Mouse (Mus musculus) neural tube, embryonic 12.5 days (tissue): ENCODE results near the gene Tbx5. TPM values are rescaled to one million over a fixed set of nuclear protein-coding genes. Genes with fewer than 3 reads are reported as not detected.

Source experiments
- ATAC-seq: fragments of 200-750 bp; cut with Nextera tagmentation; 2 replicates; pipeline ENCODE4 v1.8.0; 2017; ENCODE audit warnings: low read depth, mild to moderate bottlenecking, moderate TSS enrichment, moderate library complexity; ENCODE audit not compliant: low FRiP score
- H3K27ac ChIP-seq: fragments of 300-500 bp; sonication (generic); 2 replicates; pipeline ENCODE4 v1.5.1; 2016
- H3K27me3 ChIP-seq: fragments of 300-500 bp; sonication (generic); replicated peaks from 2 replicates; pipeline ENCODE4 v1.6.1; 2016; ENCODE audit warnings: mild to moderate bottlenecking
- H3K36me3 ChIP-seq: fragments of 300-500 bp; sonication (generic); 2 replicates; pipeline ENCODE4 v1.6.1; 2016; ENCODE audit warnings: mild to moderate bottlenecking
- H3K4me1 ChIP-seq: fragments of 300-500 bp; sonication (generic); 2 replicates; pipeline ENCODE4 v1.6.1; 2016
- H3K4me2 ChIP-seq: fragments of 300-500 bp; sonication (generic); replicated peaks from 2 replicates; pipeline ENCODE4 v1.6.1; 2016; ENCODE audit warnings: mild to moderate bottlenecking
- H3K4me3 ChIP-seq: fragments of 300-500 bp; sonication (generic); 2 replicates; pipeline ENCODE4 v1.5.1; 2016
- H3K9ac ChIP-seq: fragments of 300-500 bp; sonication (generic); 2 replicates; pipeline ENCODE4 v1.6.1; 2016; ENCODE audit warnings: mild to moderate bottlenecking
- H3K9me3 ChIP-seq: fragments of 300-500 bp; sonication (generic); 2 replicates; pipeline ENCODE4 v1.6.1; 2016; ENCODE audit warnings: mild to moderate bottlenecking
- WGBS: fragments of 180-500 bp; shearing (Covaris S2); methylation state at CpG from one replicate; pipeline ENCODE4 v1.1.7; 2016; 5-methylcytosine and 5-hydroxymethylcytosine counted together
- polyA plus RNA-seq: library from polyadenylated mRNA; unstranded; fragments of >200 nt; fragmentation: Nextera tagmentation; extraction: Ambion mirVana; gene quantifications from 2 replicates; pipeline ENCODE4 v1.2.1, GENCODE M21; 2016

Tbx5 gene
- polyA plus RNA-seq, 1 experiment from 2014 or later: not detected

DNA sequence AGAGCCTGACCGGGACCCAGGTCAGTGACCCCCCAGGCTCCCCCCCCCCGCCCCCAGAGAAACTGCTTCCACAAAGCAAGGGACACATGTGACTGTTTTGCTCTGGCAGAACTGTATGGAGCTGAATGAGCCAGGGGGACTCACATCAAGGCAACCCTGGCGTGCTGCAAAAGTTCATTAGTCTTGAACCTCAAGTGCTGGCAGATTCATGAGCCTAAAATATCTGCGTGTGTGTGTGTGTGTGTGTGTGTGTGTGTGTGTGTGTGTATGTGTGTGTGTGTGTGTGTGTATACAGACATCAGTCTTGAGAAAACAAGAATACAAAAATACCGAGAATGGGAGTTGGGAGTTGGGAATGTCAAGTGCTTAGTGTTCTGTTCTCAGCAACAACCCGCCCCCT lies 5.1 kb upstream of the Tbx5 start:
- Histone ChIP-seq H3K9ac (no peak overlapping the region), H3K4me1 (0 out of 2 replicates have a peak, but pooled peaks cover 4% of the 10 kb centered on the region), H3K36me3 (no peaks in the 10 kb centered on the region), H3K4me3 (no peak overlapping the region), H3K27me3 (peaks cover 86% of the 10 kb centered on the region), H3K4me2 (no peak overlapping the region), H3K27ac (no peak overlapping the region), H3K9me3 (no peaks in the 10 kb centered on the region)
- ATAC-seq: no peak
- 76% methylated on average over 6 of the region's 6 CpGs for WGBS

DNA sequence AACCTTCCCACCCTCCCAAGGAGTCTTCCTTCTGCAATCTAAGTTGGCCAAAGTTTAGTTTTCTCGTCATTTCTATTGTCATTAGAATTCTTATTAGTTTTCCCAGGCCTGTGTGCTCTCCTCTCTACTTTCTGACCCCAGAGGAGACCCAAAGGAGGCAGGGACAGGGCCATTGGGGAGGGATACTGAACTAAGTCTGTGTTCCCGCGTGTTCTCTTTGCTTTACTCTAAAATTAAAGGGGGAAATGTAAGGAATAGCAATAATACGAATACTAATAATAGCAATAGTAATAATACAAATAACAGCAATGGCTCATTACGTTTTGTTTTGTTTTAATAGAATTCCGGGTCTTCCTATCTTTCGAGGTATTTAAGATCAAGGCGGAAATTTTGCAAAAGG lies 1.9 kb upstream of the Tbx5 start:
- no peak overlapping the region for H3K27ac ChIP-seq
- H3K4me1 ChIP-seq: 0 out of 2 replicates have a peak, but pooled peaks cover 4% of the 10 kb centered on the region
- H3K4me2 ChIP-seq: no peak overlapping the region
- 4% methylated on average over 8 of the region's 8 CpGs for WGBS
- no peaks in the 10 kb centered on the region for H3K9me3 ChIP-seq
- no peak overlapping the region for H3K4me3 ChIP-seq
- no peak overlapping the region for H3K9ac ChIP-seq
- peaks cover 93% of the 10 kb centered on the region for H3K27me3 ChIP-seq
- no peak for ATAC-seq
- no peaks in the 10 kb centered on the region for H3K36me3 ChIP-seq

GRCm38 (mm10) chr5:119831201-119831771 lies 1.2 kb upstream of the Tbx5 start:
- H3K27ac ChIP-seq: no peak overlapping the region
- H3K4me1 ChIP-seq: 0 out of 2 replicates have a peak, but pooled peaks cover 4% of the 10 kb centered on the region
- H3K9ac ChIP-seq: no peak overlapping the region
- no peak overlapping the region; the same call in 1 of the 2 replicates for H3K4me2 ChIP-seq
- peaks cover 99% of the 10 kb centered on the region for H3K27me3 ChIP-seq
- no peaks in the 10 kb centered on the region for H3K9me3 ChIP-seq
- ATAC-seq: no peak
- H3K36me3 ChIP-seq: no peaks in the 10 kb centered on the region
- under 1% methylated on average over 33 of the region's 33 CpGs for WGBS
- H3K4me3 ChIP-seq: no peak overlapping the region

DNA sequence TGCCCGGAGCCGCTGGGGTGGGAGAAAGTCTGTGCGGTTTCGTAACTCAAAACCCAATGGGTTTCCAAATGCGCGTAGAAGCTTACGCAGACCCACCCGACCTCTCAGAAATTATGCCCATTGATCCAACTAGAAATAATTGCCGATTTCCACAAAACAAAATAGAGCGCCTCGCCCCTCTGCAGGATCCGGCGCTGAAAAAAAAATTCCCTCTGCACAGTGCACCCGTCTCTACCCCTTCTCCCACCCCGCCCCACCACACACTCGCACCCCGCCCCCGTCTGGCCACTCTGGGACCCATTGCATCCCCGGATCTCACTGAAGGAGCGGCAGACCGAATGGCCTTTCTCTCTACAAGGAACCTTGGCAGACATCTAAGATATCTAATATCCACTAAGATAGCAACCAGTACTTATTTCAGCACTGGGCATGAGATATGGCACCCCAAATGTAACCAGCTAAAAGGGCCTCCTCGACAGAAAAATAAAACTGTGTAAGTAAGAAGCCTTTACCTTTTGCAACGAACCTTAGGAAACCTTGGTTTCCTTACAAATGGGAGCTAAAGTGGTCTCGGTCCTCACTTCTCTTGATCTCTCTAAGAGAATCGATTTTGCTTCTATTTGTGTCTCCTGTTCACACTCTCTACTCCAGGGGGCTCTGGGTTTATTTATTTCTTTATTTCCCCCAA lies 533 bp upstream of the Tbx5 start:
- H3K27me3 ChIP-seq: peaks cover 99% of the 10 kb centered on the region
- ATAC-seq: no peak
- no peaks in the 10 kb centered on the region for H3K9me3 ChIP-seq
- H3K4me2 ChIP-seq: no peak overlapping the region
- no peak overlapping the region for H3K9ac ChIP-seq
- WGBS: under 1% methylated on average over 25 of the region's 25 CpGs
- H3K4me3 ChIP-seq: no peak overlapping the region
- H3K27ac ChIP-seq: no peak overlapping the region
- no peaks in the 10 kb centered on the region for H3K36me3 ChIP-seq
- 0 out of 2 replicates have a peak, but pooled peaks cover 4% of the 10 kb centered on the region for H3K4me1 ChIP-seq

DNA sequence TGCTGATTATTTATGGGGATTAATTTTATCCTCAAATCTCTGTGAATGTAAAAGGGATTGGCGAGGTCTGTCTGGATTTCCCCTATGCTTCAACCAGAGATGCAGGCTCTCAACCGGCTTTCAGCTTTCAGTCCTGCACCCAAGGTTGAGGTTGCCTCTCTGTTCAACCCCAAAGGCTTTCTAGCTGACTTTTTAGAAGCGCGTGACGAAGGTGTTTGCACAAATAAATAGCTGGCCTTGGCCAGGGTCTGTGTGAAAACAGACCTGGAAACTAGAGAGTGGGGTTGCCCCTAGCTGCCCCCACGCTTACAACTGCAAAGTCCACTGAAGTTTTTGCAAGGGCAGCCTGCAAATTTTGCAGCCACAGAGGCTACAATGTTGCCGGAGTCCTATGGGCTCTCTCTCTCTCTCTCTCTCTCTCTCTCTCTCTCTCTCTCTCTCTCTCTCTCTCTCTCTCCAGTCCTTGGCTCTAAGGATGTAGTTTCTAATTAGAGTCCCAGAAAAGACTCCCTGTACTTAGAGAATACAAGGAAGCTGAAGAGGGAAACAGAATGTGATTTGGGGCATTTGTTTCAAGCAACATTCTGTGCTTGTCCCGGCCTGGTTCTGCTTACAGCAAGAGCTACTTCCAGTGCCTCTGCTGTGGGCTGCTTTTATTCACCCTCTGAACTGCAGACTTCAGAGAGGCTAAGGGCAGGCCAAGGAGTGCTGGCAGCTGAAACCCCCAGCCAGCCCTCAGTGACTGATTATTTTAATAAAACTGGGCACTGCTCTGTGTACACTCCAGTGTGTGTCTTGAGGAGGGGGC lies 959 bp downstream of the Tbx5 start:
- H3K4me2 ChIP-seq: no peak overlapping the region
- no peaks in the 10 kb centered on the region for H3K36me3 ChIP-seq
- peaks cover 100% of the 10 kb centered on the region for H3K27me3 ChIP-seq
- no peak for ATAC-seq
- H3K9me3 ChIP-seq: no peaks in the 10 kb centered on the region
- H3K27ac ChIP-seq: no peak overlapping the region
- H3K4me3 ChIP-seq: no peak overlapping the region
- H3K4me1 ChIP-seq: 0 out of 2 replicates have a peak, but pooled peaks cover 4% of the 10 kb centered on the region
- no peak overlapping the region for H3K9ac ChIP-seq
- WGBS: 3% methylated on average over 8 of the region's 8 CpGs

- Histone ChIP-seq H3K27me3 (peaks cover 100% of the 10 kb centered on the region), H3K27ac (no peak overlapping the region), H3K9me3 (no peaks in the 10 kb centered on the region), H3K4me1 (0 out of 2 replicates have a peak, but pooled peaks cover 4% of the 10 kb centered on the region), H3K4me2 (no peak overlapping the region), H3K4me3 (no peak overlapping the region), H3K36me3 (no peaks in the 10 kb centered on the region), H3K9ac (no peak overlapping the region)
- ATAC-seq: no peak
- WGBS: 0% methylated on average over 2 of the region's 2 CpGs
Observed at GRCm38 (mm10) chr5:119834031-119834403, 1.5 kb downstream of the Tbx5 start.

- H3K4me1 ChIP-seq: 0 out of 2 replicates have a peak, but pooled peaks cover 4% of the 10 kb centered on the region
- no peak overlapping the region for H3K4me2 ChIP-seq
- H3K4me3 ChIP-seq: no peak overlapping the region
- peaks cover 100% of the 10 kb centered on the region for H3K27me3 ChIP-seq
- ATAC-seq: no peak
- under 1% methylated on average over 30 of the region's 30 CpGs for WGBS
- no peak overlapping the region for H3K27ac ChIP-seq
- H3K9ac ChIP-seq: no peak overlapping the region
- H3K9me3 ChIP-seq: no peaks in the 10 kb centered on the region
- no peaks in the 10 kb centered on the region for H3K36me3 ChIP-seq
Observed at GRCm38 (mm10) chr5:119835053-119835867, 2.8 kb downstream of the Tbx5 start.

- Histone ChIP-seq H3K4me1 (0 out of 2 replicates have a peak, but pooled peaks cover 4% of the 10 kb centered on the region), H3K4me3 (no peak overlapping the region), H3K27ac (no peak overlapping the region), H3K27me3 (peaks cover 100% of the 10 kb centered on the region), H3K9ac (no peak overlapping the region), H3K4me2 (no peak overlapping the region), H3K9me3 (no peaks in the 10 kb centered on the region), H3K36me3 (no peaks in the 10 kb centered on the region)
- no peak for ATAC-seq
- under 1% methylated on average over 12 of the region's 12 CpGs for WGBS
Observed at GRCm38 (mm10) chr5:119835868-119836209, 3.4 kb downstream of the Tbx5 start.

DNA sequence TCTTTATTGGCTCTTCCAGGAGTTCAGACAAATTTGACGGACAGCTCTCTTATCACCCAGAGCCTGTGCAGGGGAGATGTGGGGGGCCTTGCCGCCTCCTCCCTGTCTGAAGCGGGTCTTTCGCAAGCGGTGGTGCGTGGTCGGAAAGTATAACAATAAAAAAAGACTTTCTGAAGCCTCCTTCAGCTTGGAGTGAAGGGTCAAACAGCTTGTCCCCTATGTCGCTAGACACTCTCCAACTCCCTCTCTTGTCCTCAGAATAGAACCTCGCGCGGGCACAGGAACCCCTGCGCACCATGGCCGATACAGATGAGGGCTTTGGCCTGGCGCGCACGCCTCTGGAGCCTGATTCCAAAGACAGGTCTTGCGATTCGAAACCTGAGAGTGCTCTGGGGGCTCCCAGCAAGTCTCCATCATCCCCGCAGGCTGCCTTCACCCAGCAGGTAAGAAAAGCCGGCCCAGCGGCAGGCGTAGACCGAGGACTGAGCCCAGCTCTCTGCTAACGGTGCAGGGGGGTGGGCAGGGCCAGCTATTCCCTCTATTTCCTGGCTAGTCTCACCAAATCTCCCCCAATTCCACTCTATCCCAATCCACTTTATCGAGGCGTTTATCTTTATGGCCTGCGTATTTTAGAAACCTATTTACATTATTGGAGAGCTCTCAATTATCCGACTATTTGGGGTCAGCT lies 4.3 kb downstream of the Tbx5 start:
- H3K9ac ChIP-seq: no peak overlapping the region
- ATAC-seq: no peak
- WGBS: under 1% methylated on average over 28 of the region's 28 CpGs

GRCm38 (mm10) chr5:119837306-119837675 lies 4.8 kb downstream of the Tbx5 start:
- no peak overlapping the region for H3K4me3 ChIP-seq
- H3K9me3 ChIP-seq: no peaks in the 10 kb centered on the region
- no peak for ATAC-seq
- no peak overlapping the region for H3K4me2 ChIP-seq
- H3K36me3 ChIP-seq: no peaks in the 10 kb centered on the region
- H3K27me3 ChIP-seq: peaks cover 99% of the 10 kb centered on the region
- H3K9ac ChIP-seq: no peak overlapping the region
- WGBS: under 1% methylated on average over 19 of the region's 19 CpGs
- no peaks in the 10 kb centered on the region for H3K4me1 ChIP-seq
- H3K27ac ChIP-seq: no peak overlapping the region

More for the DNA sequence above, 4.3 kb downstream of the Tbx5 start:
- no peaks in the 10 kb centered on the region for H3K9me3 ChIP-seq
- no peak overlapping the region; the same call in 1 of the 2 replicates for H3K4me3 ChIP-seq
- H3K27me3 ChIP-seq: peaks cover 99% of the 10 kb centered on the region
- no peak overlapping the region for H3K27ac ChIP-seq
- no peak overlapping the region for H3K4me2 ChIP-seq
- no peaks in the 10 kb centered on the region for H3K36me3 ChIP-seq
- no peaks in the 10 kb centered on the region for H3K4me1 ChIP-seq

DNA sequence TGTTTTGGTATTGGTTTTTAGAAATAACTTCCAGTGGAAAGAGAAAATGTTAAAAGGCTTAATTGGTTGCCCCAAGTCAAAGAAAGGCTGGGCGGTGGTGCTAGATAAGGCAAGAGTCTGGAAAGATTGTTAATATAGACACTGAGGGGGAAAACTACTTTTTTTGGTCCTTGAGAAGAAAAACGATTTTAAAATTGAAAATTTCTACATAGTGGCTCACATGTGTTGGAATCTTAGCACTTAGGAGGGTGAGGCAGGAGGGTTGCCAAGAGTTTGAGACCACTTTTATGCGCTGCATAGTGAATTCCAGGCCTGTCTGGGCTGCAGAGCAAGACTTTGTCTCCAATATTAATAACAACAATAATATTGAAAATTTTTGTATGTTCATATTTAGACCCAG lies 5.4 kb downstream of the Tbx5 start:
- H3K4me1 ChIP-seq: no peaks in the 10 kb centered on the region
- H3K4me2 ChIP-seq: no peak overlapping the region
- no peaks in the 10 kb centered on the region for H3K9me3 ChIP-seq
- H3K4me3 ChIP-seq: no peak overlapping the region
- no peak overlapping the region for H3K27ac ChIP-seq
- H3K27me3 ChIP-seq: peaks cover 99% of the 10 kb centered on the region
- H3K9ac ChIP-seq: no peak overlapping the region
- WGBS: 9% methylated on average over 3 of the region's 3 CpGs
- no peaks in the 10 kb centered on the region for H3K36me3 ChIP-seq
- ATAC-seq: no peak
